ENCODE assay signal across 27 mouse cellular contexts in genomic region chr6:12069357-12069756, GRCm38 (mm10).
"Had no signal": no experiment of that assay in that cellular context is flagged by ENCODE, and none has a peak within 500 bp of the region (broad histone marks: within the 10 kb centered on the region; RNA-seq: fewer than 3 reads in every experiment).

No protein-coding gene starts in this region.

- DNase-seq: gastrocnemius, postnatal 14 days; gastrocnemius, postnatal 36 days; heart, adult 18-20 months; heart, postnatal 10 days; heart, postnatal 4 days; kidney, adult 11 months; kidney, adult 2 months; kidney, adult 9 months; kidney, postnatal 10 days; kidney, postnatal 25 days; kidney, postnatal 4 days; liver; liver, embryonic 13.5 days; liver, postnatal 0 days had no signal

- H3K27me3 ChIP-seq: heart, embryonic 12.5 days; hindbrain, embryonic 12.5 days; intestine, embryonic 15.5 days; limb, embryonic 12.5 days; liver, embryonic 13.5 days; liver, embryonic 15.5 days had no signal

- ATAC-seq: hindbrain, embryonic 16.5 days; intestine, embryonic 15.5 days; liver, postnatal 0 days had no signal

- H3K27ac ChIP-seq: heart, embryonic 10.5 days; hindbrain, embryonic 10.5 days; hindbrain, embryonic 12.5 days; hindbrain, embryonic 14.5 days; intestine, embryonic 15.5 days; layer of hippocampus, adult 2 months; left cerebral cortex, adult 2 months; limb, embryonic 10.5 days; limb, embryonic 12.5 days; liver, embryonic 13.5 days; liver, embryonic 15.5 days had no signal

- H3K4me3 ChIP-seq: heart, embryonic 10.5 days; heart, embryonic 12.5 days; hindbrain, embryonic 10.5 days; hindbrain, embryonic 12.5 days; intestine, embryonic 15.5 days; layer of hippocampus, adult 2 months; left cerebral cortex, adult 2 months; limb, embryonic 10.5 days; limb, embryonic 12.5 days; liver, embryonic 13.5 days; liver, embryonic 15.5 days had no signal

- H3K4me2 ChIP-seq: heart, embryonic 12.5 days; hindbrain, embryonic 12.5 days; hindbrain, embryonic 14.5 days; intestine, embryonic 15.5 days; limb, embryonic 12.5 days; liver, embryonic 11.5 days; liver, embryonic 13.5 days; liver, embryonic 15.5 days had no signal

- H3K9me3 ChIP-seq: heart, embryonic 10.5 days; heart, embryonic 12.5 days; hindbrain, embryonic 10.5 days; hindbrain, embryonic 12.5 days; intestine, embryonic 15.5 days; limb, embryonic 10.5 days; limb, embryonic 12.5 days; liver, embryonic 13.5 days; liver, embryonic 15.5 days had no signal

- H3K9ac ChIP-seq: heart, embryonic 12.5 days; hindbrain, embryonic 12.5 days; hindbrain, embryonic 14.5 days; intestine, embryonic 15.5 days; limb, embryonic 12.5 days; liver, embryonic 13.5 days; liver, embryonic 15.5 days; liver, postnatal 0 days had no signal

- H3K36me3 ChIP-seq: intestine, embryonic 15.5 days; liver, embryonic 13.5 days; liver, embryonic 15.5 days had no signal

- H3K4me1 ChIP-seq: heart, embryonic 10.5 days; hindbrain, embryonic 10.5 days; hindbrain, embryonic 12.5 days; intestine, embryonic 15.5 days; limb, embryonic 10.5 days; limb, embryonic 12.5 days; liver, embryonic 13.5 days; liver, embryonic 15.5 days had no signal
